Mouse (Mus musculus) left cerebral cortex, postnatal 4 days (tissue): ENCODE results near the gene Cerkl. TPM values are rescaled to one million over a fixed set of nuclear protein-coding genes. Genes with fewer than 3 reads are reported as not detected.
A peak's percentile ranks its signal among the peaks of the same experiment; 100 is the strongest.

ENCODE experiments used
- DNase-seq: peaks from one replicate; pipeline ENCODE4 v3.0.0-alpha.2; 2022
- intact Hi-C: fragments of 180-260 bp; cut with DNase I; formaldehyde crosslinking; loops from one replicate; pipeline ENCODE4 v1.15.1; 2025
- total RNA-seq, 2 experiments: library from RNA; stranded (reverse); gene quantifications; 2 replicates each; pipeline ENCODE4 v1.2.3; 2021

Gene Cerkl
- total RNA-seq: 1 to 10 TPM; 1.4 to 1.9 TPM

GRCm38 (mm10) chr2:79456575-79457349 lies at the start of gene Cerkl, which contains the start of gene Neurod1:
Gene Cerkl, minus strand, starts transcription at chr2:79456785.
Gene Neurod1, minus strand, starts transcription at chr2:79456751.
- DNase-seq: peak; percentile 98
- intact Hi-C loops: no loop called here

- intact Hi-C loops: loop anchor here (2.0 to 5.0 kb wide), 2 partner anchors 538 to 1452 kb away; no protein-coding TSS in a partner anchor
- peak; percentile 86 for DNase-seq
These were observed 42.6 kb upstream of the Cerkl start for GRCm38 (mm10) chr2:79498990-79499755.

- DNase-seq: no peak
- intact Hi-C loops: no loop called here
These were observed 28.5 kb upstream of the Cerkl start for GRCm38 (mm10) chr2:79485127-79485526.

- intact Hi-C loops: no loop called here
- DNase-seq: no peak
These were observed 25.9 kb upstream of the Cerkl start for GRCm38 (mm10) chr2:79482511-79482910.

GRCm38 (mm10) chr2:79462411-79462810 lies 5.8 kb upstream of the Cerkl start:
- no peak for DNase-seq
- intact Hi-C loops: no loop called here

GRCm38 (mm10) chr2:79461861-79462260 lies 5.3 kb upstream of the Cerkl start:
- DNase-seq: no peak
- intact Hi-C loops: no loop called here

GRCm38 (mm10) chr2:79460586-79460985 lies 4.0 kb upstream of the Cerkl start:
- intact Hi-C loops: no loop called here
- DNase-seq: no peak

- peak; percentile 11 for DNase-seq
- intact Hi-C loops: no loop called here
These were observed 3.5 kb upstream of the Cerkl start for GRCm38 (mm10) chr2:79460107-79460506.

GRCm38 (mm10) chr2:79459061-79460045 lies 2.8 kb upstream of the Cerkl start:
- intact Hi-C loops: no loop called here
- peak; percentile 51 for DNase-seq

- intact Hi-C loops: no loop called here
- no peak for DNase-seq
These were observed 1.3 kb upstream of the Cerkl start for GRCm38 (mm10) chr2:79457932-79458331.

GRCm38 (mm10) chr2:79457434-79457833 lies 849 bp upstream of the Cerkl start:
- no peak for DNase-seq
- intact Hi-C loops: no loop called here

- intact Hi-C loops: no loop called here
- peak; percentile 27 for DNase-seq
These were observed 939 bp downstream of the Cerkl start for GRCm38 (mm10) chr2:79455646-79456045.

GRCm38 (mm10) chr2:79454786-79455446 lies 1.7 kb downstream of the Cerkl start:
- intact Hi-C loops: no loop called here
- DNase-seq: peak; percentile 61

- DNase-seq: peak; percentile 80
- intact Hi-C loops: no loop called here
These were observed 2.4 kb downstream of the Cerkl start for GRCm38 (mm10) chr2:79453901-79454781.

- intact Hi-C loops: no loop called here
- no peak for DNase-seq
These were observed 5.1 kb downstream of the Cerkl start for GRCm38 (mm10) chr2:79451438-79451837.

GRCm38 (mm10) chr2:79450684-79451394 lies 5.7 kb downstream of the Cerkl start:
- DNase-seq: no peak
- intact Hi-C loops: no loop called here

GRCm38 (mm10) chr2:79449371-79449770 lies 7.2 kb downstream of the Cerkl start:
- DNase-seq: peak; percentile 82
- intact Hi-C loops: no loop called here

- intact Hi-C loops: no loop called here
- DNase-seq: no peak
These were observed 9.4 kb downstream of the Cerkl start for GRCm38 (mm10) chr2:79447198-79447597.
